Mouse (Mus musculus) T-cell, adult 2 months (primary cell): ENCODE results near the gene Rilpl1.
"Not testable (repeated sequence)": the region's sequence is repeated elsewhere in the genome, so short reads cannot be mapped to it uniquely, and the experiment has no call there.

ENCODE experiments used
- DNase-seq: peaks from one replicate; pipeline ENCODE4 v3.0.0; 2022; ENCODE audit warnings: low spot score

Gene Rilpl1

DNA sequence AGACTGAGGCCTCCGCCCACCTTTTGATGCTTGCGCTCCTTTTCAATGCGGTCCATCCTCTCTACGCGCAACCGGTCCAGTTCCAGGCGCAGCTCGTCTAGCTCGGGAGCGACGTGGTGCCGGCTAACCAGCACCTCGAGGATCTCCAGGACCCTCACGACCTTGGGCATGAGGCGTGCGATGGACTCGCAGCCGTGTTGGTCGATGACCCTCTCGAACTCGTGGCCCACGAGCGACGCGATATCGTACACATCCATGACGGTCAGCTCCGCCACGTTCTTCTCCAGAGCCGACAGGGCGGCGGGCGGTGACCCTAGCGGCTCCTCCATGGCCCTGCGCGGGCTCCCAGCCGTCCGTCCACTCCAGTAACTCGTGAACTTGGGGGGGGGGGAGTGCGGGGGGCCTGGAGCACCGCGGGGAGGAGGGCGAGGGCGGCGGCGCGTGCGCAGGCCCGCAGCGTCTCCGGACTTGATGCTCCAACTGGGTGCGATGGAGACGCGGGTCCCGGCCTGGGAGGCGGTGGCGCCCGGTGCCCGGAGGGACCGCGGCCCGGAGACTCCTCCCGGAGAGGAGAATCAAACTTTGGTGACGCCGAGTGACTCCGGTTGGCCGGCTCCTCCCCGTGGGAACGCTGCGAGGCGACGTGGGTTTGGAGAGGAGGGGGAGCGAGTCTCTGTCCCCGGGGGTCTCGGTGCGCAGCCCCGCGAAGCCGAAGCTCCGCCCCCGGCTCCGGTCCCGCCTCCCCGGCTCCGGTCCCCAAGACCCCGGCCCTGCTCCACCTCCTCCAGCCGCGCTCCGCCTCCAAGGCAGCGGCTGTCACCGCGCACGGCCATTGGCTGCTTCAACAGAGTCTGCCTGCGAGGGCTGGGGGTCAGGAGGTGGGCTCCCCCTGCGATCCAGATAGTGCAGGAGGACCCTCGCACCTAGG, at the start of gene Rilpl1:
Gene Rilpl1 (minus strand): TSS at position 737 of the 928 bp plus-strand sequence.
- DNase-seq = peak; percentile 49

DNA sequence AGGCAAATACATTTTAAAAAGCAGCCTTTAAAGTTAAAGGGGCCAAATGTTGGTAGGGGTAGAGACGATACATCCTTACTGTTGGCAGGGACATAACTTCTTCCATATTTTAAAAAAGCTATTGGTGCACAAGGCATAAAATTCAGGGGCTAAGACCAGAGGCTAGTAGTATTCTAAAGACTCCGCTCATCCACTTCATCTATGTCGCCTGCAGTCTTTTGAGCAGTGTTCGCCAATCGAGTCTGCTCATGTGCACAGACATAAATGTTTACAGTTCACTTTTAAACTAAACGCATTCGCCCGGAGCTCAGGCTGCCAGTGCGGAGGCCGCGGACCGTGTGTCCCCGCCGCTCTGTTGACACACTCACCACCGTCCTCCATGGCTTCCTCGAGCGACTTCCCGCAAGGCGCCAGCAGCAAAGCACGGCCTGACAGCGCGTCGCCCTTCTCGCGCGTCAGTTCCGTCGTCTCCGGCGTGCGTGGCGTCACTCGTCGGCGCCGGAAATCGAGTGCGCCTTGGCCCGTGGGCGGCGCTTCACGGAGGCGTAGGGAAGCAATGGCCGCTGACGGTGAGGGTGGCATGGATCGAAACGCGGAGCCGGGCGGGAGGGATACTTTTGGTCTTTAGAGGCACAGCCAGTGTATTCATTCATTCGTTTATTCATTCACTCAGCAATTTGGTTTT, 47.6 kb upstream of the Rilpl1 start, which contains the start of the genes Eif2b1 and Gtf2h3:
Gene Eif2b1 (minus strand): TSS at position 499 of the 685 bp plus-strand sequence.
Gene Gtf2h3 (plus strand): TSS at position 508 of the 685 bp plus-strand sequence.
- DNase-seq = peak; percentile 94

- no peak for DNase-seq
These were observed 44.3 kb upstream of the Rilpl1 start for GRCm38 (mm10) chr5:124575467-124575866.

GRCm38 (mm10) chr5:124571068-124571467, 39.9 kb upstream of the Rilpl1 start:
- no peak for DNase-seq

- no peak for DNase-seq
These were observed 24.0 kb upstream of the Rilpl1 start for GRCm38 (mm10) chr5:124555145-124555544.

DNA sequence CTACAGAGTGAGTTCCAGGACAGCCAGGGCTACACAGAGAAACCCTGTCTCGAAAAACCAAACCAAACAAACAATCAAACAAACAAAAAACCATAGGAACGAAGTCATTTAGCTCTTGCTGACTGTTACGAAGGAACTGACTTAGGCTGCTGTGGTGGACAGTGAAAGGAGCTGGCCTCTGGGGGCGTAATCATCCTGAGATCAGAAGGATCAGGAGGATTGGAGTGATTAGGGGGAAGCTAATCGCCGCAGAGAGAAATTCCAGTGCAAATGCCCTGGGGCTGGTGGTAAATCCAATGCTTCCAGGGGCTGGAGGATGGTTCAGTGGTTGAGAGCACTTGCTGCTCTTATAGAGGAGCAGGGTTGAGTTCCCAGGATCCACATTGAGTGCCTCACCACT, 22.4 kb upstream of the Rilpl1 start:
- DNase-seq = no peak

DNA sequence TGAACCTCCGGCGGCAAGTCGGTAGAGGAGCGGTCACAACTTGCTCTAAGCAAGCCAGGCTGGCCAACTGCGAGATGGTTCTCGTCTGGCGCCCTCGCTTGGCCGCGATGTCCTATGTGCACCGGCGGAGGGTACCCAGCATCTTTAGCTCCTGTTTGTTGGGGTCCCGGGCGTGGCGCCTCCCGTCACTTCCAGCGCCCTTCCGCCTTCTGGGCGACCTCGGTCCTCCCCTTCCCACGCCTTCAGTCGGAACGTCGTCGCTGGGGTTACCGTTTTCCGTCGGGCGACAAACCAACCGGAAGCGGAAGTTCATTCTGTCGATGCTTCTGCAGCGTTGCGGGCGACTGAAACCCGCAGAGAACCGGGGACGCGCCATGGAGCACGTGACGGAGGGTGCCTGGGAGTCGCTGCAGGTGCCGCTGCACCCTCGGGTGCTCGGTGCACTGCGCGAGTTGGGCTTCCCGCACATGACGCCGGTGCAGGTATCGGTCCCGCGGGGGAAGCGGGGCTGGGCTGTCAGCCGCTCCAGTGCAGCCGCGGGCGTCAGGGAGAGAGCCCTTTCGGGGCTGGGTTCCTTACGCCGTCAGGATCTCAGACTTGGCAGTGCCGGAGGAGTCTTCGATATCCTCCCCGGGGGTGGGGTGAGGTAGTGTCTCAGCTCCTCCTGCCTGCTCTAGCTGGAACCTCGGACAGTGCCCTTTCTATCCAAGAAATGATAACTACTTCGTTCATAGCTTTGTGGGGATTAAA, 21.5 kb upstream of the Rilpl1 start, which contains the start of gene Ddx55:
Gene Ddx55 (plus strand): TSS at position 307 of the 750 bp plus-strand sequence.
- DNase-seq = peak; percentile 94

GRCm38 (mm10) chr5:124552094-124552472, 20.9 kb upstream of the Rilpl1 start:
- no peak for DNase-seq

- DNase-seq = not testable (repeated sequence)
These were observed 20.3 kb upstream of the Rilpl1 start for GRCm38 (mm10) chr5:124551349-124552093.

GRCm38 (mm10) chr5:124550737-124551136, 19.5 kb upstream of the Rilpl1 start:
- not testable (repeated sequence) for DNase-seq

- DNase-seq = no peak
These were observed 10.4 kb upstream of the Rilpl1 start for GRCm38 (mm10) chr5:124541602-124541973.

DNA sequence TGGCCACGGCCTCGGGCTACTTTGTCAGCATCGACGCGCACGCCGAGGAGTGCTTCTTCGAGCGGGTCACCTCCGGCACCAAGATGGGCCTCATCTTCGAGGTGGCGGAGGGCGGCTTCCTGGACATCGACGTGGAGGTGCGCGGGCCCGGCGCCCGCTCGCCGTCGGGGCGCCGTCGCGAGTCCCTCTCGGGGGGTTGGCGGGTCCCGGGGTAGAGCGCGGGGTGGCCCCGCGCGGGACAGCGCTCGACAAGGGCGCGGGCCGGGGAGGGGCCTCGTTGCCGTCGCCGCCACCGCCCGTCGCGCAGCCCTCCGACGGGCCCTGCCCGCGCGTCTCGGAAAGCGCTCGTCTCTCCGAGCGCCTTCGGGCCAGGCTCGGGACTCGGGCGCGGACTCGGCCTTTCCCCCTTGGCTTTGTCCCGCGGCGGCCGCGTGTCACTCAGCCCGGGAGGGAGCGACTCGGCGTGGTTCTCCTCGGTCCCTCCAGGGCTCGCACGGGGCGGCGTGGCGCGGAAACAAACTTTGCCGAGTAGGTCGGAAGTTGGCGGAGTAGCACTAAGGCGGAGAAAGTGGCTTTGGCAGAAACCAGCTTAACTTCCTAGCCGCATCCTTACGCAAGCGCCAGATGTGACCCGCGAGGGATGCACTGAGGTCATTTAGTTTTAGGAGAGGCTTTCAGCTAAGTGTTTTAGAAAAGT, 9.9 kb upstream of the Rilpl1 start:
- peak; percentile 63 for DNase-seq

DNA sequence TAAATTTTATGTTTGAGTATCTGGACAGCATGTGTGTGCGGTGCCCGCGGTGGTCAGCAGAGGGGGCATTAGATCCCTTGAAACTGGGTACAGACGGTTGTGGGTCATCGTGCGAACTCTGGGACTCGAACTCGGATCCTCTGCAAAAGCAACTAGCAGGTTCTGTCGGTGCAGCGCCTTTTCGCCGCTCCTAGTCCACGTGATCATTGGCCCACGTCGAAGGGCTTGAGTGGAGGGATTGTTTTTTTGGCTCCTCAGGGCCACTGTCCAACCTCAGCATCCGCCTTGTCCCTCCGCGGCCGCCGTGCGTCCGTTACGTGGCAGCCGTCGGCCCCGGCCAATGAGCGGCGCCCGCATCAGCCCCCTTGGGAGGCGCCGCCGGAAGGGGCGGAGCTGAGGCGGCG, 9.2 kb upstream of the Rilpl1 start, which contains the start of gene Tmed2:
Gene Tmed2 (plus strand): TSS at position 313 of the 404 bp plus-strand sequence.
- peak; percentile 95 for DNase-seq

- no peak for DNase-seq
These were observed 8.7 kb upstream of the Rilpl1 start for GRCm38 (mm10) chr5:124539905-124540304.

DNA sequence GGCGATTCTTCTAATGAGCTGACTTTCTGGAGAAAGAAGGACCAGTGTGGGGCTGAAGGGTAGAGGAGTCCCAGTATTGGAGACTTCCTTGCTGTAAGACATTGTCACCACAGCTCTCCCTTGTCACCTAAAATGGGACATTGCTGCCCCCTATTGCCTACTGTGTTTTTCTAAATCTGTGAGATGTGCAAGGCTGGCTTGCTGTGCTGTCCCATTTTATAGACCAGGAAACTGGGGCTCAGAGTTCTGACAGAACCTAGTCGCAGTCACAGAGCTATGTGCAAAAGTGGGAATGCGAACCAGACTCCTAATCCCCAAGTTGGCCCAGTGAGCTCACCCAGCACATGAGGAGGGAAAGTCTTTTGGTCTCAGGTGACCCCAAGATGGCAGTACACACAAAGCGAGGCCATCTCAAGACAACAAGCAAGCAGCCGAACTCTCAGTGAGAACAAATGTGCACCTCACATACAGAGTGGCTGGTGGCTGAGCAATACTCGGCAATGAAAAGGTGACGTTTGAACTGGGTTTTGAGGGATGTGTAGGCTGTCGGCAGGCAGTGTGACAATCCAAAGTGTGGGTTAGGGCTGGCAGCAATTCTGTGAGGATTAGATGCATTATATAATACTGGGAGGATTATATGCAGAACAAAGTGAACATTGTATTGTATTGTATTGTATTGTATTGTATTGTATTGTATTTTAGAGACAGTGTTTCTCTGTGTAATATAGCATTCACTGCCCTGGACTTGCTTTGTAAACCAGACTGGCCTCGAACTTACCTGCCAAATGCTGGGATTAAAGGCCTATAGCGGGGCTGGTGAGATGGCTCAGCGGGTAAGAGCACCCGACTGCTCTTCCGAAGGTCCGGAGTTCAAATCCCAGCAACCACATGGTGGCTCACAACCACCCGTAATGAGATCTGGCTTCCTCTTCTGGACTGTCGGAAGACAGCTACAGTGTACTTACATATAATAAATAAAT, 7.9 kb upstream of the Rilpl1 start:
- DNase-seq = peak; percentile 73

GRCm38 (mm10) chr5:124536776-124537175, 5.6 kb upstream of the Rilpl1 start:
- DNase-seq = peak; percentile 8

DNA sequence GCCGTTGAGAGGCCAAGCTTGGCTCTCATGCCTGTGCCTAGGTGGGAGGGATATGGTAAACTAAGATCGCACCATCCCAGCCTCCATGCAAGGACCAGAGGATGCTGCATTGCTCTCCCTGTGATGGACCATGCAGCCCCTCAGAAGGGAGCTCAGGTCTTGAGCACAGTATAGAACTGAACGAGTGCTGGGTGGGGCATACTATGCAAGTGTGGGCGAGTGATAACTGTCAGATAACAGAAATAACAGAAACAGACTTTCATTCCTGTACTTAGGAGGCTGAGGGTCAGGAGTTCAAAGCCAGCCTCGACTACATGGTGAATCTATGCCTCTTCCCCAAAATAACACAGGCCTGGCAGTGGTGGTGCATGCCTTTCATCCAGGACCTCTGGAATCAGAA, 3.8 kb upstream of the Rilpl1 start:
- no peak for DNase-seq

DNA sequence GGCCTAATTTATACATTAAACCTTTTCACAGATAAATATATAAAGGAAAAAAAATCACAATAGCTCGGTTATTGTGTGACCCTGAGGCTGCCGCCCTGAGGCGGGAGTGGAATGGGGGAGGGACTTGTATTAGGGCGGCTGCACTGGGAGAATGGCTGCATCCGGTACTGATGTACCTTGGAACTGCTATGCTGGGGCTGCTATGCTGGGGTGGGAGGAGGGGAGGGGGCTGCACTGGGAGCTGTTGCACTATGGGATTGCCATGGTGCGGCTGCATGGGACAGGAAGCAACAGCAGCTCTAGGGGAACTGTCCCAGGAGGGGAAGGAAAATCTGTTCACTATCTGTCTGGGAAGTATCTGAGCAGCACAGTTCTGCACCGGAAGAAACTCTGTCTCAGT, 1.3 kb upstream of the Rilpl1 start:
- DNase-seq = no peak

DNA sequence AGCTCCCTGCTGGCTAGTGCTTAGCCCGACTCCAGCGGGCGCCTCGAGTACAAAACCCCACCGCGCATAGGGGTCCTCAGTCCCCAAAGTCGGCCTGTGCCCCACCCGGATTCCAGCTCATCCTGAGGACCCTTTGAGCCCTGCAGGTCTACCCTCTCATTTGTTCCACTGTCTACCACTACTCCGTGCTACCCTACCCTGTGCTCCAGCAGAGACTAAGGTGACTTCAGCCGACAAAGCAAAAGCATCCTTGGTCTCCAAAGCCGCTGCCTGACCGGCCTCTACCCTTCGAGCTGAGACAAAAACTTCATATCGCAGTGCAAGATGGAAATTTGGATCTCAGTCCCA, 366 bp upstream of the Rilpl1 start:
- DNase-seq = no peak

- DNase-seq = no peak
These were observed 1.5 kb downstream of the Rilpl1 start for GRCm38 (mm10) chr5:124529697-124530096.
